Mouse (Mus musculus) liver, embryonic 14.5 days (tissue): ENCODE results near the gene Anapc10. TPM values are rescaled to one million over a fixed set of nuclear protein-coding genes. Genes with fewer than 3 reads are reported as not detected.

Experiments
- ATAC-seq: fragments of 200-750 bp; cut with Nextera tagmentation; 2 replicates; pipeline ENCODE4 v1.8.0; 2017; ENCODE audit warnings: moderate number of reproducible peaks, mild to moderate bottlenecking, moderate library complexity; ENCODE audit not compliant: insufficient read depth
- DNase-seq, 3 experiments: peaks; one replicate each; pipeline ENCODE4 v3.0.0-alpha.2; 2012 to 2013; ENCODE audit warnings: low read depth in 3 of 3, low spot score in 3 of 3
- H3K27ac ChIP-seq: fragments of 300-500 bp; sonication (generic); 2 replicates; pipeline ENCODE4 v1.5.1; 2014; ENCODE audit warnings: moderate library complexity, mild to moderate bottlenecking, control low read depth, inconsistent platforms
- H3K27me3 ChIP-seq: fragments of 300-500 bp; sonication (generic); 2 replicates; pipeline ENCODE4 v1.6.1; 2014; ENCODE audit warnings: mild to moderate bottlenecking, low read length, moderate library complexity; ENCODE audit not compliant: control insufficient read depth, insufficient read depth
- H3K36me3 ChIP-seq: fragments of 300-500 bp; sonication (generic); replicated peaks from 2 replicates; pipeline ENCODE4 v1.6.1; 2014; ENCODE audit warnings: low read depth; ENCODE audit not compliant: control insufficient read depth, insufficient read depth
- H3K4me1 ChIP-seq, 2 experiments: fragments of 200-500 bp in 1 of 2; fragments of 300-500 bp in 1 of 2; sonication (generic) in 1 of 2; replicated peaks; 2 replicates each; pipeline ENCODE4 v1.6.1; 2012 to 2014; ENCODE audit warnings: antibody characterized with exemption in 1 of 2, inconsistent platforms in 1 of 2, low read length in 1 of 2; ENCODE audit not compliant: control insufficient read depth in 2 of 2, insufficient read depth in 2 of 2
- H3K4me2 ChIP-seq: fragments of 300-500 bp; sonication (generic); 2 replicates; pipeline ENCODE4 v1.6.1; 2014; ENCODE audit warnings: low read depth, mild to moderate bottlenecking, control low read depth, moderate library complexity
- H3K4me3 ChIP-seq, 2 experiments: fragments of 200-500 bp in 1 of 2; fragments of 300-500 bp in 1 of 2; sonication (generic) in 1 of 2; 2 replicates each; pipeline ENCODE4 v1.5.1; 2012 to 2014; ENCODE audit warnings: low read depth in 2 of 2, low read length in 2 of 2, mild to moderate bottlenecking in 2 of 2, control low read depth in 1 of 2, inconsistent platforms in 1 of 2, moderate library complexity in 1 of 2; ENCODE audit not compliant: insufficient read depth in 1 of 2
- H3K9ac ChIP-seq: fragments of 300-500 bp; sonication (generic); replicated peaks from 2 replicates; pipeline ENCODE4 v1.6.1; 2014; ENCODE audit warnings: mild to moderate bottlenecking, control low read depth, moderate library complexity
- H3K9me3 ChIP-seq: fragments of 300-500 bp; sonication (generic); 2 replicates; pipeline ENCODE4 v1.6.1; 2016; ENCODE audit warnings: low read length, mixed read lengths; ENCODE audit not compliant: control insufficient read depth
- CTCF ChIP-seq: IDR thresholded peaks from 2 replicates; pipeline ENCODE4 v1.5.1; 2016; ENCODE audit warnings: antibody characterized with exemption, low read depth, control low read depth
- EP300 ChIP-seq: IDR thresholded peaks from 2 replicates; pipeline ENCODE4 v1.6.1; 2016; ENCODE audit warnings: antibody characterized with exemption, low read depth
- WGBS: fragments of 180-500 bp; shearing (Covaris S2); extraction: QIAGEN DNeasy Blood & Tissue Kit; methylation state at CpG from one replicate; pipeline ENCODE4 v1.1.7; 2014; ENCODE audit not compliant: insufficient replicate concordance; 5-methylcytosine and 5-hydroxymethylcytosine counted together
- polyA plus RNA-seq, 2 experiments: library from polyadenylated mRNA; depleted of rRNA in 1 of 2; stranded (reverse) in 1 of 2; unstranded in 1 of 2; fragments of >200 nt; fragmentation: Nextera tagmentation in 1 of 2; extraction: Ambion mirVana in 1 of 2; gene quantifications; 2 replicates each; pipeline versions ENCODE4 v1.2.1 to v1.2.3; 2012 to 2014

Gene Anapc10
- polyA plus RNA-seq, 2 experiments, result 3.7 to 16.7 TPM

DNA sequence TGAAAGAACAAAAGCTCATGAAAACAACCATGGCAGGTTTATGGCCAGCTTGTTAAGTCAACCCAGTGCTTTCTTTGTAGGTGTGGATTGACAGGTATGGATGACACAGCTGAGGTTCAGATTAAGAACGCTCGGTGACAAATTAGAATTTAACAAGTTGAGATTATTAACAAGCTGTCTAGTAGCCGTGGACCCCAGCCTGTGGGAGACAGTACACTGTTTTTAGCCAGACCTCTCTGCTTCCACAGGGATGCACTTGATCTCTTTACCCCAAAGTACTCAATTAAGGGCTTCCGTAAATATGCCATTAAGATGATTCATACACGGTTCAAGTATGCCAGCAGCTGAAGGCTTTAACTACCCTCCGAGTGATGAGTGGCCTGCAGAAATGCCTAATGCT, 95.4 kb downstream of the Anapc10 start:
- WGBS, result 65% methylated on average over 6 of the region's 6 CpGs
- H3K9ac ChIP-seq, result no peak overlapping the region
- no peaks in the 10 kb centered on the region for H3K4me1 ChIP-seq

DNA sequence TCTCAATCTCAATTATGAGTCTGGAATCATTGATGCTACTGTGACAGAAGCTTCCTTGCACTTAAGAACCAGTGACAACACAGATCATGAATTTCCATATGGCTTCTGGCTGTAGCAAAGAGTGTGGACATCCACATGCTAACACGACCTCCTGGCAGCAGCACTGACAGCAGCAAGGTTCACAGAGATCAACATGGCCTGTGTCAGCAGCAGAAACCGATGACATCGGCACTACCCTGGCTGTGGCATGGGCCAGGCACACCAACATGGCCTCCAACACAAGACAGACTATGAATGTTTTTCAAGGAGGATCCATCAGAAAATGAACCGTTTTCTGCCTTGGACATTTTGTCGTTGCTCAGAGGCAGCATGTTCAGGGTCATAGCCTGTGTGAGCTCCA, 114.9 kb downstream of the Anapc10 start:
- H3K9me3 ChIP-seq, result no peaks in the 10 kb centered on the region
- no peak overlapping the region for H3K4me3 ChIP-seq
- no peak for ATAC-seq
- no peaks in the 10 kb centered on the region for H3K36me3 ChIP-seq
- no peaks in the 10 kb centered on the region for H3K4me1 ChIP-seq
- no peak overlapping the region for H3K27ac ChIP-seq
- no peak for DNase-seq
- 67% methylated on average over 5 of the region's 5 CpGs for WGBS
- no peak overlapping the region for H3K9ac ChIP-seq
- TF ChIP-seq EP300, result no peak
- no peaks in the 10 kb centered on the region for H3K27me3 ChIP-seq
- H3K4me2 ChIP-seq, result no peak overlapping the region

More for the DNA sequence above, 95.4 kb downstream of the Anapc10 start:
- no peak for TF ChIP-seq CTCF
- no peak for TF ChIP-seq EP300
- H3K27ac ChIP-seq, result no peak overlapping the region
- DNase-seq (no peak), ATAC-seq (no peak)
- H3K27me3 ChIP-seq, result no peaks in the 10 kb centered on the region
- no peak overlapping the region for H3K4me3 ChIP-seq
- no peaks in the 10 kb centered on the region for H3K36me3 ChIP-seq
- H3K9me3 ChIP-seq, result no peaks in the 10 kb centered on the region
- H3K4me2 ChIP-seq, result no peak overlapping the region

Other genes starting within 250 kb of the Anapc10 start
- 8.7 and 10.3 TPM in 2 replicates for gene Otud4, start 72.2 kb upstream of the Anapc10 start, polyA plus RNA-seq (2012; rRNA removed)
- gene Otud4, start 72.2 kb upstream of the Anapc10 start, polyA plus RNA-seq (2014; fragmentation: Nextera tagmentation; extraction: Ambion mirVana), result 8.6 and 10.9 TPM in 2 replicates
- 27.7 and 35.6 TPM in 2 replicates for gene Abce1, start 80 bp upstream of the Anapc10 start, polyA plus RNA-seq (2012; rRNA removed)
- gene Abce1, start 80 bp upstream of the Anapc10 start, polyA plus RNA-seq (2014; fragmentation: Nextera tagmentation; extraction: Ambion mirVana), result 47.2 and 52.2 TPM in 2 replicates